Mouse (Mus musculus): Measurements from ENCODE around the gene 4930583I09Rik. TPM values are rescaled to one million over a fixed set of nuclear protein-coding genes. Genes with fewer than 3 reads are reported as not detected.

The 4930583I09Rik gene
- polyA plus RNA-seq, 1 experiment from 2014 or later, result not detected

GRCm38 (mm10) chr17:64827482-64827881, 8.4 kb downstream of the 4930583I09Rik start:
- H3K27ac ChIP-seq, result no peak overlapping the region
- no peaks in the 10 kb centered on the region for H3K36me3 ChIP-seq
- no peaks in the 10 kb centered on the region for H3K27me3 ChIP-seq
- no peak for ATAC-seq (ENCODE audit: insufficient number of reproducible peaks, insufficient read depth, low FRiP score, low TSS enrichment, low read depth)
- H3K9ac ChIP-seq (replicated peaks), result no peak overlapping the region
- no peak overlapping the region for H3K4me2 ChIP-seq
- WGBS, result 93% methylated on average over 5 of the region's 5 CpGs
- no peaks in the 10 kb centered on the region for H3K9me3 ChIP-seq
- no peak overlapping the region for H3K4me3 ChIP-seq (replicated peaks)
- no peaks in the 10 kb centered on the region for H3K4me1 ChIP-seq (replicated peaks)

- no peaks in the 10 kb centered on the region for H3K27me3 ChIP-seq
- H3K36me3 ChIP-seq, result no peaks in the 10 kb centered on the region
- no peak overlapping the region for H3K9ac ChIP-seq (replicated peaks)
- no peak overlapping the region for H3K27ac ChIP-seq
- H3K9me3 ChIP-seq, result no peaks in the 10 kb centered on the region
- H3K4me3 ChIP-seq (replicated peaks), result no peak overlapping the region
- H3K4me1 ChIP-seq (replicated peaks), result no peaks in the 10 kb centered on the region
- H3K4me2 ChIP-seq, result no peak overlapping the region
- ATAC-seq (ENCODE audit: insufficient number of reproducible peaks, insufficient read depth, low FRiP score, low TSS enrichment, low read depth), result no peak
- WGBS, result 79% methylated on average over 4 of the region's 4 CpGs
Observed at GRCm38 (mm10) chr17:64826843-64827242, 9.0 kb downstream of the 4930583I09Rik start.

- no peaks in the 10 kb centered on the region for H3K36me3 ChIP-seq
- ATAC-seq (ENCODE audit: insufficient number of reproducible peaks, insufficient read depth, low FRiP score, low TSS enrichment, low read depth), result no peak
- no peaks in the 10 kb centered on the region for H3K4me1 ChIP-seq (replicated peaks)
- WGBS, result 92% methylated on average over 5 of the region's 5 CpGs
- H3K4me3 ChIP-seq (replicated peaks), result no peak overlapping the region
- H3K27me3 ChIP-seq, result no peaks in the 10 kb centered on the region
- no peak overlapping the region for H3K27ac ChIP-seq
- H3K9ac ChIP-seq (replicated peaks), result no peak overlapping the region
- no peaks in the 10 kb centered on the region for H3K9me3 ChIP-seq
- H3K4me2 ChIP-seq, result no peak overlapping the region
Observed at GRCm38 (mm10) chr17:64822561-64822960, 13.3 kb downstream of the 4930583I09Rik start.

GRCm38 (mm10) chr17:64820841-64821593, 14.9 kb downstream of the 4930583I09Rik start:
- Histone ChIP-seq H3K4me2 (no peak overlapping the region), H3K4me3 (replicated peaks) (no peak overlapping the region), H3K9ac (replicated peaks) (no peak overlapping the region), H3K27me3 (no peaks in the 10 kb centered on the region), H3K4me1 (replicated peaks) (no peaks in the 10 kb centered on the region), H3K27ac (no peak overlapping the region), H3K9me3 (no peaks in the 10 kb centered on the region), H3K36me3 (no peaks in the 10 kb centered on the region)
- ATAC-seq (ENCODE audit: insufficient number of reproducible peaks, insufficient read depth, low FRiP score, low TSS enrichment, low read depth), result no peak
- 83% methylated on average over 7 of the region's 7 CpGs for WGBS

- no peaks in the 10 kb centered on the region for H3K4me1 ChIP-seq (replicated peaks)
- no peak overlapping the region for H3K4me2 ChIP-seq
- no peak for ATAC-seq (ENCODE audit: insufficient number of reproducible peaks, insufficient read depth, low FRiP score, low TSS enrichment, low read depth)
- no peak overlapping the region for H3K27ac ChIP-seq
- H3K27me3 ChIP-seq, result no peaks in the 10 kb centered on the region
- WGBS, result 89% methylated on average over 3 of the region's 3 CpGs
- no peaks in the 10 kb centered on the region for H3K36me3 ChIP-seq
- H3K4me3 ChIP-seq (replicated peaks), result no peak overlapping the region
- no peak overlapping the region for H3K9ac ChIP-seq (replicated peaks)
- H3K9me3 ChIP-seq, result no peaks in the 10 kb centered on the region
Observed at GRCm38 (mm10) chr17:64816298-64816697, 19.6 kb downstream of the 4930583I09Rik start.

- Histone ChIP-seq H3K4me1 (replicated peaks) (no peaks in the 10 kb centered on the region), H3K36me3 (no peaks in the 10 kb centered on the region), H3K9me3 (no peaks in the 10 kb centered on the region), H3K9ac (replicated peaks) (no peak overlapping the region), H3K27ac (no peak overlapping the region), H3K4me3 (replicated peaks) (no peak overlapping the region), H3K27me3 (no peaks in the 10 kb centered on the region), H3K4me2 (no peak overlapping the region)
- 73% methylated on average over 2 of the region's 2 CpGs for WGBS
- ATAC-seq (ENCODE audit: insufficient number of reproducible peaks, insufficient read depth, low FRiP score, low TSS enrichment, low read depth), result no peak
Observed at GRCm38 (mm10) chr17:64815806-64816205, 20.1 kb downstream of the 4930583I09Rik start.

- no peak overlapping the region for H3K27ac ChIP-seq
- H3K27me3 ChIP-seq, result no peaks in the 10 kb centered on the region
- H3K9me3 ChIP-seq, result no peaks in the 10 kb centered on the region
- no peak for ATAC-seq (ENCODE audit: insufficient number of reproducible peaks, insufficient read depth, low FRiP score, low TSS enrichment, low read depth)
- no peaks in the 10 kb centered on the region for H3K4me1 ChIP-seq (replicated peaks)
- H3K4me2 ChIP-seq, result no peak overlapping the region
- no peak overlapping the region for H3K4me3 ChIP-seq (replicated peaks)
- WGBS, result 92% methylated on average over 6 of the region's 6 CpGs
- no peaks in the 10 kb centered on the region for H3K36me3 ChIP-seq
- no peak overlapping the region for H3K9ac ChIP-seq (replicated peaks)
Observed at GRCm38 (mm10) chr17:64813568-64813967, 22.3 kb downstream of the 4930583I09Rik start.

GRCm38 (mm10) chr17:64806035-64806589, 29.8 kb downstream of the 4930583I09Rik start:
- Histone ChIP-seq H3K4me3 (replicated peaks) (no peak overlapping the region), H3K9ac (replicated peaks) (no peak overlapping the region), H3K4me1 (replicated peaks) (peaks cover 15% of the 10 kb centered on the region), H3K36me3 (no peaks in the 10 kb centered on the region), H3K9me3 (no peaks in the 10 kb centered on the region), H3K27ac (no peak overlapping the region), H3K27me3 (no peaks in the 10 kb centered on the region), H3K4me2 (no peak overlapping the region)
- ATAC-seq (ENCODE audit: insufficient number of reproducible peaks, insufficient read depth, low FRiP score, low TSS enrichment, low read depth), result no peak
- 85% methylated on average over 8 of the region's 8 CpGs for WGBS

- Histone ChIP-seq H3K4me2 (no peak overlapping the region), H3K9ac (replicated peaks) (no peak overlapping the region), H3K4me1 (replicated peaks) (peaks cover 15% of the 10 kb centered on the region), H3K4me3 (replicated peaks) (no peak overlapping the region), H3K36me3 (no peaks in the 10 kb centered on the region), H3K9me3 (no peaks in the 10 kb centered on the region), H3K27me3 (no peaks in the 10 kb centered on the region), H3K27ac (no peak overlapping the region)
- ATAC-seq (ENCODE audit: insufficient number of reproducible peaks, insufficient read depth, low FRiP score, low TSS enrichment, low read depth), result no peak
- 53% methylated on average over 13 of the region's 13 CpGs for WGBS
Observed at GRCm38 (mm10) chr17:64804375-64805124, 31.3 kb downstream of the 4930583I09Rik start.

GRCm38 (mm10) chr17:64802956-64803275, 33.0 kb downstream of the 4930583I09Rik start:
- H3K9me3 ChIP-seq, result no peaks in the 10 kb centered on the region
- no peak overlapping the region for H3K27ac ChIP-seq
- no peaks in the 10 kb centered on the region for H3K27me3 ChIP-seq
- 67% methylated on average over 7 of the region's 7 CpGs for WGBS
- no peak overlapping the region for H3K4me3 ChIP-seq (replicated peaks)
- H3K9ac ChIP-seq (replicated peaks), result no peak overlapping the region
- H3K4me2 ChIP-seq, result no peak overlapping the region
- ATAC-seq (ENCODE audit: insufficient number of reproducible peaks, insufficient read depth, low FRiP score, low TSS enrichment, low read depth), result no peak
- H3K4me1 ChIP-seq (replicated peaks), result peaks cover 15% of the 10 kb centered on the region
- H3K36me3 ChIP-seq, result no peaks in the 10 kb centered on the region

GRCm38 (mm10) chr17:64802168-64802955, 33.5 kb downstream of the 4930583I09Rik start:
- WGBS, result 26% methylated on average over 11 of the region's 11 CpGs
- H3K9ac ChIP-seq (replicated peaks), result no peak overlapping the region
- ATAC-seq (ENCODE audit: insufficient number of reproducible peaks, insufficient read depth, low FRiP score, low TSS enrichment, low read depth), result peak; percentile 57; the same call in 1 of the 2 replicates
- no peaks in the 10 kb centered on the region for H3K9me3 ChIP-seq
- H3K27ac ChIP-seq, result 0 out of 2 replicates have a peak overlapping the region, but pooled peaks have one; percentile 23
- peaks cover 15% of the 10 kb centered on the region for H3K4me1 ChIP-seq (replicated peaks)
- no peaks in the 10 kb centered on the region for H3K27me3 ChIP-seq
- no peak overlapping the region for H3K4me3 ChIP-seq (replicated peaks)
- H3K36me3 ChIP-seq, result no peaks in the 10 kb centered on the region
- H3K4me2 ChIP-seq, result peak overlapping the region; percentile 13; the same call in 1 of the 2 replicates

Data from limb, embryonic 12.5 days (tissue).